Mouse (Mus musculus): Measurements from ENCODE around the gene Asns.
"Not testable (repeated sequence)": the region's sequence is repeated elsewhere in the genome, so short reads cannot be mapped to it uniquely, and the experiment has no call there.

Gene Asns

DNA sequence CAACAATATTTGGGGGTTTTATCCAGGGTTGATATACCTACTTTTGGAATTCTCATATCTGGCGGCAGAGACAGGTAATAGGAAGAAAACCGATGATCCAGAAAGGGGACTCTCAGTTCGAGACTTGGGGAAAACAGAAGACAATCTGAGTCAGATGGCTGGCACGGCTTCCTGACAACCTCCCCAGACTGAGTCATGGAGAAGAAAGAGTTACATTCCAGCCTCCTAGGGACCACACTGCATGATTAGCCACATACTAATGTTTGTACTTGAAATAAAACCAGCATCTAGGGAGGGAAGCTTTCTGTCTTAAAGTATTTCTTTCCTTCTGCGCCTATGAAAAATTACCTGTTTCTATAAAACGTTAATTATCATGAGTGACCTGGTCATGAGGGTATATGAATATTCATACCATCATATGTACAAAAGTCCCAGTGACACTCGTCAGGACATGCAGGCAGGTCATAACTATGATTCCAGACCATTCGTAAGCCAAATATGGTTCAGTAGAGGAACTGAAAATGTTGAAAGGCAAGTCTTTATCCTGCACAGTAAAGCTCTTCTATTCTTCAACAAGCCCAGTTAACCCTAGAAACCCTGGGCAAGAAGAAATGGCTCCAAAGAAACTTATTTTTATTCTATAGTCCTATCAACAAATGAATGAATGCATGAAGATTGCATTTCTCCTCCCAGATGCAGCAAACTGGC, 16.7 kb downstream of the Asns start:
- DNase-seq (ENCODE audit: low read depth, low spot score): no peak

- no peak for DNase-seq (ENCODE audit: low read depth, low spot score)
These were observed 20.4 kb downstream of the Asns start for GRCm38 (mm10) chr6:7672438-7673253.

GRCm38 (mm10) chr6:7671429-7671828, 21.6 kb downstream of the Asns start:
- no peak for DNase-seq (ENCODE audit: low read depth, low spot score)

GRCm38 (mm10) chr6:7670588-7670987, 22.5 kb downstream of the Asns start:
- peak; percentile 12 for DNase-seq (ENCODE audit: low read depth, low spot score)

DNA sequence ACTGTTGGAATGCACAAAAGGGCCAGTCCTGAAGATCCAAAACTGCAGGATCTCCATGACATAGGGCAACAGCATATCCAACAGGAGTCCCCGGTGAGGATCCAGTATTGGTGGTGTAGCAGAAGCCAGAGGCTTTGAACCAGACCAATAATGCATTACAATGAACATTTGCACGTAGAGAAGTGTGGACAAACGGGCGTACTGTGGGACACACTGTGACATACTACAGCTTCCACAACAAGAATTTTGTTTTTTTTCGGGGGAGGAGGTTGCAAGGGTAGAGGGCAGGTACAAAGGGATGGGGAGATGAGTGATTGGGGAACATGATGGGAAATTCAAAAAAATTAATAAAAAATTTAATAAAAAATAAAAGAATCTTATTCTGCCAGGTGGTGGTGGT, 23.3 kb downstream of the Asns start:
- no peak for DNase-seq (ENCODE audit: low read depth, low spot score)

DNA sequence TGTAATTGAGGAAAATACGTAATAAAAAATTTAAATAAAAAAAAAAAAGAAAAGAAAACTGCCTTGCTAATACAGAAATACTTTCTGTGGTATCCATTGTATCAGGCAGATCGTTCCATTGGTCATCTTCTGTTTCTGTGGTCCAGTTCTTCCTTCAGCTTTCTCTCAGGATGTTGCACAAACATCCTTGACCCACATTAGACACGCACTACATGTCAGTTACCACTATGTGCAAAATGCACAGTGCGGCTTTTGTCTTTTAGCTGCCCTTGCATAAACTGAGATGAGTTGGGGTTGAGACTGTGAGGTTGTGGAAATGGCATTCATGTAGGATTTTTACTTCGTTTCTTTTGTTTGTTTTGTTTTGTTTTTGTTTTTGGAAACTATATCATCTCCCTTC, 24.7 kb downstream of the Asns start:
- no peak for DNase-seq (ENCODE audit: low read depth, low spot score)

DNA sequence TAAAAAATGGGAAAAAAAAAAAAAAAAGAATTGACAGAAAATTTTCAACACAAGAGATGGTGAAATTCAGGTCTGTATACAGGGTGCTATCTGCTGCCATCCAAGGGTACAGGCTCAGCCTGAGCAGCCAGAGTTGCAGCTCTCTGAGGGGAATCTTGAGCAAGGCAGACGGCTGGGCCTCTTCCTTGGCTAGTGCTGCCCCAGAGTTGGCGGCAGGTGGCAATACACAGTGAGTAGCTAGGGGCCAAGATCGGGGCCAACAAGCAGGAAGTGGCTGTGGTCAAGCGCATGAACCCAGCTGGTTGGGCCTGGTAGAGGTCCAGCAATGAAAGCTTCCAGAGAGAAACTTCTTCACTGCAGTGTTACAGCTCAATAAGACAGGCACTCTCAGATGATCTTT, 27.2 kb downstream of the Asns start:
- not testable (repeated sequence) for DNase-seq (ENCODE audit: low read depth, low spot score)

DNA sequence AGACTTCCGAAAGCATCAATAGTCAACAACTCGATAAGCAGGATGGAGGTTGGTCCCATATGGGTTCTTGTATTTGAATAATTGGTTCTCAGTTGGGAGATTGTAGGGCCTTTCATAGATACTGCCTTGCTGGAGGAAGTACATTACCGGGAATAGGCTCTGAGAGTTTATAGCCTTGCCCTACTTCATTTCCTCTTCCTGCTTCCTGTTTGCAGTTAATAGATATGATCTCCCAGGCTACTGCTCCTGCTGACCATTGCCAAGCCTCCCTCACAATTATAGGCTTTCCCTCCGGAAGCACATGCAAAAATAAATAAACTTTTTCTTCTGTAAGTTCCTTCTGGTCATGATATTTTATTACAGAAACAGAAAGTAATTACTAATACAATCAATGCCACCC, 31.6 kb downstream of the Asns start:
- no peak for DNase-seq (ENCODE audit: low read depth, low spot score)

- peak; percentile 45 for DNase-seq (ENCODE audit: low read depth, low spot score)
These were observed 32.5 kb downstream of the Asns start for GRCm38 (mm10) chr6:7660377-7661080.

DNA sequence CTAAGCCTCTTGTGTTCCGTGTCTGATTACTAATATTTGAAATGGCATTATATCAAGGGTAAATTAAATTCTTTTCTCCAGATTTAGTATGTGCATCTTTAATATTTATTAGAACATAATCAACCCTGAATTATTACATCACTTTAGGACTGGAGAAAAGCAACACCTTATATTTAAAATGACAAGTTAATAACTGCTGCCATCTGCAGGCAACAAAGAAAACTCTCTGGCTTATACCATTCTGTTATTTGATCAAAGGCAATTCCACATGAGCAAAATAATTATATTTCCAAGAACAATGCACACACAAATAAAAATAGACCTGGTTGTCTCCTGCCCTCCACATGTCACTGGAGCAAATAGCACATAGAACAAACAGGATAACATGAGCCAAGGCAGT, 36.5 kb downstream of the Asns start:
- no peak for DNase-seq (ENCODE audit: low read depth, low spot score)

GRCm38 (mm10) chr6:7648458-7648857, 44.6 kb downstream of the Asns start:
- no peak for DNase-seq (ENCODE audit: low read depth, low spot score)
